Mouse (Mus musculus) olfactory bulb, adult 2 months (tissue): ENCODE results near the gene Rps6ka5.

Experiments used
- CTCF ChIP-seq: fragments of 200-500 bp; IDR thresholded peaks from 2 replicates; pipeline ENCODE4 v1.5.1; 2012; ENCODE audit warnings: low read depth, mild to moderate bottlenecking, low read length, moderate library complexity; ENCODE audit not compliant: insufficient read depth
- POLR2A ChIP-seq: fragments of 200-500 bp; IDR thresholded peaks from 2 replicates; pipeline ENCODE4 v1.6.1; 2012; ENCODE audit warnings: mild to moderate bottlenecking, low read depth, low read length, moderate library complexity; ENCODE audit not compliant: insufficient read depth

GRCm38 (mm10) chr12:100568831-100569230 is 158.0 kb downstream of the Rps6ka5 start:
- TF ChIP-seq POLR2A = no peak
- TF ChIP-seq CTCF = no peak
